Mouse (Mus musculus) natural killer cell, adult 2 months (primary cell): ENCODE measurements around the gene Chst8.

Source experiments
- DNase-seq, 2 experiments: peaks; one replicate each; pipeline ENCODE4 v3.0.0; 2022; ENCODE audit warnings: low spot score in 2 of 2

Gene Chst8

GRCm38 (mm10) chr7:34669336-34669735 lies 143.2 kb downstream of the Chst8 start:
- no peak for DNase-seq

- DNase-seq = no peak
These were observed 144.6 kb downstream of the Chst8 start for GRCm38 (mm10) chr7:34667874-34668273.

GRCm38 (mm10) chr7:34663145-34663544 lies 149.4 kb downstream of the Chst8 start:
- DNase-seq = no peak

- no peak for DNase-seq
These were observed 150.3 kb downstream of the Chst8 start for GRCm38 (mm10) chr7:34662227-34662626.

GRCm38 (mm10) chr7:34659386-34660085 lies 153.0 kb downstream of the Chst8 start:
- no peak for DNase-seq

GRCm38 (mm10) chr7:34656632-34657031 lies 155.9 kb downstream of the Chst8 start, which contains the start of gene Kctd15:
TSS of gene Kctd15 (minus strand) at chr7:34656732.
- DNase-seq = no peak

- DNase-seq = peak; percentile 45 to 58
These were observed 157.2 kb downstream of the Chst8 start for GRCm38 (mm10) chr7:34655086-34655839.

- DNase-seq = no peak
These were observed 157.9 kb downstream of the Chst8 start for GRCm38 (mm10) chr7:34654441-34655085.

GRCm38 (mm10) chr7:34653731-34654440 lies 158.6 kb downstream of the Chst8 start:
- no peak for DNase-seq

- DNase-seq = no peak
These were observed 159.6 kb downstream of the Chst8 start for GRCm38 (mm10) chr7:34652751-34653502.

GRCm38 (mm10) chr7:34651381-34651780 lies 161.1 kb downstream of the Chst8 start:
- DNase-seq = no peak

- DNase-seq = no peak
These were observed 165.5 kb downstream of the Chst8 start for GRCm38 (mm10) chr7:34647052-34647451.

- no peak for DNase-seq
These were observed 166.2 kb downstream of the Chst8 start for GRCm38 (mm10) chr7:34646144-34646795.

- DNase-seq = no peak
These were observed 166.9 kb downstream of the Chst8 start for GRCm38 (mm10) chr7:34645623-34646022.

- no peak for DNase-seq
These were observed 167.9 kb downstream of the Chst8 start for GRCm38 (mm10) chr7:34644591-34644990.

GRCm38 (mm10) chr7:34643329-34643728 lies 169.2 kb downstream of the Chst8 start:
- no peak for DNase-seq

- DNase-seq = no peak
These were observed 170.5 kb downstream of the Chst8 start for GRCm38 (mm10) chr7:34641968-34642367.

GRCm38 (mm10) chr7:34639798-34640197 lies 172.7 kb downstream of the Chst8 start:
- no peak for DNase-seq

GRCm38 (mm10) chr7:34636661-34637060 lies 175.8 kb downstream of the Chst8 start:
- DNase-seq = no peak

- DNase-seq = no peak
These were observed 179.4 kb downstream of the Chst8 start for GRCm38 (mm10) chr7:34632966-34633742.
